Mouse (Mus musculus) brain, embryonic 14.5 days (tissue): ENCODE measurements around the gene Limch1.

ENCODE experiments used
- CTCF ChIP-seq: fragments of 200-500 bp; IDR thresholded peaks from 2 replicates; pipeline ENCODE4 v1.5.1; 2012; ENCODE audit warnings: inconsistent platforms, mild to moderate bottlenecking, moderate library complexity, borderline replicate concordance; ENCODE audit not compliant: insufficient read depth, insufficient read length; ENCODE audit errors: extremely low read depth
- POLR2A ChIP-seq: fragments of 200-500 bp; IDR thresholded peaks from 2 replicates; pipeline ENCODE4 v1.6.1; 2012; ENCODE audit warnings: mild to moderate bottlenecking, inconsistent platforms, borderline replicate concordance; ENCODE audit not compliant: poor library complexity, insufficient read depth, insufficient read length, severe bottlenecking; ENCODE audit errors: extremely low read depth

DNA sequence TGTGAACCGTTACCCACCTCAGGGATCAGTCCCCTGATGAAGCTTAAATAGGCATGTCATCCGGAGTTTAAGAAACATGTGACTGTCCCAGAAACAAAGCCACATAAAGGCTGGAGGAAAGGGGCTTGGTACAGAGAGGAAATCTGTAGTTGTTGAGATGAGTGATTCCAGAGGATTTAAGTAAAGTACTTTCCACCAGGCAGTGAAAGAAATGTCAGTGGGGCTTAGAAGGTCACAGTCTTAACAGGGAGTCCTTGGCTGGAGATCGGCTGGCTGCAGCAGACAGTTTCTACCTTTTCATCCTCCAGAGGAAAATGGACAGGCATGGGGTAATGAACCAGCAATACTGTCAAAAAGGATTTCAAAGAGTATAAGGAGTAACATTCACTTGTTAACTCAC is 27.2 kb upstream of the Limch1 start:
- TF ChIP-seq CTCF (no peak), POLR2A (no peak)
